Mouse (Mus musculus): ENCODE data around the gene Lpar1. TPM values are rescaled to one million over a fixed set of nuclear protein-coding genes. Genes with fewer than 3 reads are reported as not detected.

Gene Lpar1
- polyA plus RNA-seq, 1 experiment from 2014 or later: 29.6 TPM

- no peak for ATAC-seq (replicated peaks)
- WGBS: 90% methylated on average over 4 of the region's 4 CpGs
Observed at GRCm38 (mm10) chr4:58519891-58520290, 33.8 kb downstream of the Lpar1 start.

GRCm38 (mm10) chr4:58518215-58518988 lies 35.3 kb downstream of the Lpar1 start:
- WGBS: 43% methylated on average over 9 of the region's 9 CpGs
- H3K27ac ChIP-seq (replicated peaks): no peak overlapping the region
- H3K9ac ChIP-seq (replicated peaks): no peak overlapping the region
- no peak for ATAC-seq (replicated peaks)
- no peak overlapping the region for H3K4me3 ChIP-seq
- H3K4me1 ChIP-seq: no peaks in the 10 kb centered on the region
- no peak overlapping the region for H3K4me2 ChIP-seq (replicated peaks)
- no peaks in the 10 kb centered on the region for H3K9me3 ChIP-seq
- no peaks in the 10 kb centered on the region for H3K27me3 ChIP-seq
- no peaks in the 10 kb centered on the region for H3K36me3 ChIP-seq

More at GRCm38 (mm10) chr4:58519891-58520290, 33.8 kb downstream of the Lpar1 start:
- H3K9me3 ChIP-seq: no peaks in the 10 kb centered on the region
- no peak overlapping the region for H3K9ac ChIP-seq (replicated peaks)
- H3K36me3 ChIP-seq: no peaks in the 10 kb centered on the region
- H3K27ac ChIP-seq (replicated peaks): no peak overlapping the region
- H3K4me2 ChIP-seq (replicated peaks): no peak overlapping the region
- no peaks in the 10 kb centered on the region for H3K4me1 ChIP-seq
- H3K4me3 ChIP-seq: no peak overlapping the region
- no peaks in the 10 kb centered on the region for H3K27me3 ChIP-seq

GRCm38 (mm10) chr4:58516810-58517209 lies 36.9 kb downstream of the Lpar1 start:
- WGBS: 90% methylated on average over 3 of the region's 3 CpGs
- ATAC-seq (replicated peaks): no peak
- no peaks in the 10 kb centered on the region for H3K36me3 ChIP-seq
- H3K4me1 ChIP-seq: no peaks in the 10 kb centered on the region
- H3K27ac ChIP-seq (replicated peaks): no peak overlapping the region
- no peak overlapping the region for H3K4me3 ChIP-seq
- no peaks in the 10 kb centered on the region for H3K27me3 ChIP-seq
- H3K9me3 ChIP-seq: no peaks in the 10 kb centered on the region
- no peak overlapping the region for H3K9ac ChIP-seq (replicated peaks)
- H3K4me2 ChIP-seq (replicated peaks): no peak overlapping the region

GRCm38 (mm10) chr4:58516221-58516620 lies 37.5 kb downstream of the Lpar1 start:
- H3K27ac ChIP-seq (replicated peaks): no peak overlapping the region
- no peaks in the 10 kb centered on the region for H3K27me3 ChIP-seq
- WGBS: 85% methylated on average over 5 of the region's 5 CpGs
- no peak for ATAC-seq (replicated peaks)
- no peak overlapping the region for H3K4me2 ChIP-seq (replicated peaks)
- no peak overlapping the region for H3K4me3 ChIP-seq
- no peaks in the 10 kb centered on the region for H3K36me3 ChIP-seq
- H3K9ac ChIP-seq (replicated peaks): no peak overlapping the region
- H3K9me3 ChIP-seq: no peaks in the 10 kb centered on the region
- H3K4me1 ChIP-seq: no peaks in the 10 kb centered on the region

- WGBS: 96% methylated on average over 3 of the region's 3 CpGs
- Histone ChIP-seq H3K9me3 (no peaks in the 10 kb centered on the region), H3K27ac (replicated peaks) (no peak overlapping the region), H3K27me3 (no peaks in the 10 kb centered on the region), H3K4me2 (replicated peaks) (no peak overlapping the region), H3K9ac (replicated peaks) (no peak overlapping the region), H3K4me1 (peaks cover 14% of the 10 kb centered on the region), H3K36me3 (no peaks in the 10 kb centered on the region), H3K4me3 (no peak overlapping the region)
- ATAC-seq (replicated peaks): no peak
Observed at GRCm38 (mm10) chr4:58511554-58511953, 42.1 kb downstream of the Lpar1 start.

GRCm38 (mm10) chr4:58508833-58509232 lies 44.9 kb downstream of the Lpar1 start:
- Histone ChIP-seq H3K9me3 (no peaks in the 10 kb centered on the region), H3K27ac (replicated peaks) (peak overlapping the region; percentile 86), H3K36me3 (no peaks in the 10 kb centered on the region), H3K4me1 (peaks cover 14% of the 10 kb centered on the region), H3K9ac (replicated peaks) (no peak overlapping the region), H3K4me2 (replicated peaks) (no peak overlapping the region), H3K27me3 (no peaks in the 10 kb centered on the region), H3K4me3 (no peak overlapping the region)
- 4% methylated on average over 7 of the region's 7 CpGs for WGBS
- peak; percentile 89 for ATAC-seq (replicated peaks)

- no peaks in the 10 kb centered on the region for H3K9me3 ChIP-seq
- peaks cover 14% of the 10 kb centered on the region for H3K4me1 ChIP-seq
- H3K27ac ChIP-seq (replicated peaks): no peak overlapping the region
- H3K36me3 ChIP-seq: no peaks in the 10 kb centered on the region
- WGBS: 94% methylated on average over 6 of the region's 6 CpGs
- ATAC-seq (replicated peaks): no peak
- no peak overlapping the region for H3K9ac ChIP-seq (replicated peaks)
- H3K4me3 ChIP-seq: no peak overlapping the region
- no peaks in the 10 kb centered on the region for H3K27me3 ChIP-seq
- no peak overlapping the region for H3K4me2 ChIP-seq (replicated peaks)
Observed at GRCm38 (mm10) chr4:58507536-58507935, 46.2 kb downstream of the Lpar1 start.

GRCm38 (mm10) chr4:58506539-58507527 lies 46.9 kb downstream of the Lpar1 start:
- no peak overlapping the region for H3K27ac ChIP-seq (replicated peaks)
- no peaks in the 10 kb centered on the region for H3K27me3 ChIP-seq
- H3K9ac ChIP-seq (replicated peaks): no peak overlapping the region
- H3K36me3 ChIP-seq: no peaks in the 10 kb centered on the region
- no peak for ATAC-seq (replicated peaks)
- H3K4me2 ChIP-seq (replicated peaks): no peak overlapping the region
- no peaks in the 10 kb centered on the region for H3K9me3 ChIP-seq
- H3K4me3 ChIP-seq: no peak overlapping the region
- 95% methylated on average over 4 of the region's 4 CpGs for WGBS
- H3K4me1 ChIP-seq: peaks cover 14% of the 10 kb centered on the region

GRCm38 (mm10) chr4:58504250-58504649 lies 49.4 kb downstream of the Lpar1 start:
- H3K27me3 ChIP-seq: no peaks in the 10 kb centered on the region
- no peaks in the 10 kb centered on the region for H3K9me3 ChIP-seq
- WGBS: 89% methylated on average over 2 of the region's 2 CpGs
- no peak overlapping the region for H3K9ac ChIP-seq (replicated peaks)
- no peak overlapping the region for H3K27ac ChIP-seq (replicated peaks)
- no peaks in the 10 kb centered on the region for H3K36me3 ChIP-seq
- H3K4me1 ChIP-seq: peaks cover 25% of the 10 kb centered on the region
- H3K4me3 ChIP-seq: no peak overlapping the region
- H3K4me2 ChIP-seq (replicated peaks): no peak overlapping the region
- ATAC-seq (replicated peaks): no peak

- Histone ChIP-seq H3K4me2 (replicated peaks) (no peak overlapping the region), H3K36me3 (no peaks in the 10 kb centered on the region), H3K27me3 (no peaks in the 10 kb centered on the region), H3K4me1 (peaks cover 17% of the 10 kb centered on the region), H3K4me3 (no peak overlapping the region), H3K9ac (replicated peaks) (no peak overlapping the region), H3K27ac (replicated peaks) (no peak overlapping the region), H3K9me3 (no peaks in the 10 kb centered on the region)
- 53% methylated on average over 21 of the region's 21 CpGs for WGBS
- peak; percentile 66; the same call in 1 of the 2 replicates for ATAC-seq (replicated peaks)
Observed at GRCm38 (mm10) chr4:58501012-58501777, 52.5 kb downstream of the Lpar1 start.

- ATAC-seq (replicated peaks): no peak
Observed at GRCm38 (mm10) chr4:58499831-58500230, 53.9 kb downstream of the Lpar1 start.

More at GRCm38 (mm10) chr4:58499831-58500230, 53.9 kb downstream of the Lpar1 start:
- no peak overlapping the region for H3K4me3 ChIP-seq
- H3K36me3 ChIP-seq: no peaks in the 10 kb centered on the region
- peaks cover 17% of the 10 kb centered on the region for H3K4me1 ChIP-seq
- H3K9me3 ChIP-seq: no peaks in the 10 kb centered on the region
- no peak overlapping the region for H3K27ac ChIP-seq (replicated peaks)
- H3K4me2 ChIP-seq (replicated peaks): no peak overlapping the region
- WGBS: 51% methylated on average over 3 of the region's 3 CpGs
- no peaks in the 10 kb centered on the region for H3K27me3 ChIP-seq
- H3K9ac ChIP-seq (replicated peaks): no peak overlapping the region

Measured in forebrain, embryonic 15.5 days (tissue).